ENCODE assay signal across 8 mouse cellular contexts in the genomic region with DNA sequence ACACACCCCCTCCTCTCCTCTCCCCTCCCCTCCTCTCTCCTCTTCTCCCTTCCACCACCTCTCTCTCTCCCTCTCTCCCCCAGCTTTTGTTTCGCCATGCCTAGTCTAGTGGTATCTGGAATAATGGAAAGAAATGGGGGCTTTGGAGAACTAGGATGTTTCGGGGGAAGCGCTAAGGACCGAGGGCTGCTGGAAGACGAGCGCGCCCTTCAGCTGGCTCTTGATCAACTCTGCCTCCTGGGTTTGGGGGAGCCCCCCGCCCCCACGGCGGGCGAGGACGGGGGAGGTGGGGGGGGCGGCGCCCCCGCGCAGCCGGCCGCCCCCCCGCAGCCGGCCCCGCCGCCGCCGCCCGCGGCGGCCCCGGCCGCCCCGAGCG. TPM values are rescaled to one million over a fixed set of nuclear protein-coding genes. Genes with fewer than 3 reads are reported as not detected.
A peak's percentile ranks its signal among the peaks of the same experiment; 100 is the strongest.
DNase-seq lines count a peak whose midpoint lies in the region; ATAC-seq and TF ChIP-seq lines count a peak whose summit lies in the region.

A gene (plus strand): TSS at position 97 of the 376 bp plus-strand sequence.

- H3K9ac ChIP-seq in midbrain, embryonic 13.5 days (replicated peaks) = peak within 1 kb of the TSS; percentile 100

- no peak for DNase-seq in layer of hippocampus, adult 2 months (ENCODE audit: low spot score in 2 of 2)
- DNase-seq in layer of hippocampus, postnatal 14 days (ENCODE audit: low spot score in 2 of 2) = no peak
- DNase-seq in brain, embryonic 14.5 days (ENCODE audit: low read depth) = no peak
- no peak for DNase-seq in left cerebral cortex, adult 9 months (ENCODE audit: low spot score in 2 of 2)
- no peak for DNase-seq in gastrocnemius, adult 8-10 months (ENCODE audit: low spot score in 2 of 2)

- H3K4me2 ChIP-seq in midbrain, embryonic 13.5 days (replicated peaks) = peak within 1 kb of the TSS; percentile 89

- H3K9me3 ChIP-seq in midbrain, embryonic 13.5 days = no peaks in the 10 kb centered on the region

- WGBS in midbrain, embryonic 13.5 days = 2% methylated on average over 12 of the region's 31 CpGs

- H3K27ac ChIP-seq in layer of hippocampus, adult 2 months = peak within 1 kb of the TSS; percentile 89
- peak within 1 kb of the TSS; percentile 99 for H3K27ac ChIP-seq in midbrain, embryonic 13.5 days

- H3K27me3 ChIP-seq in midbrain, embryonic 13.5 days = no peaks in the 10 kb centered on the region

- TF ChIP-seq CTCF in layer of hippocampus, adult 2 months (conservative IDR thresholded peaks at IDR 0.05) = no peak
- no peak for TF ChIP-seq CTCF in brain, embryonic 14.5 days (IDR thresholded peaks at IDR 0.05; ENCODE audit: borderline replicate concordance, extremely low read depth, insufficient read depth, insufficient read length)

- no peak for ATAC-seq in hematopoietic stem cell, adult 5-6 weeks (replicated peaks in 1 of 2; ENCODE audit: insufficient read depth in 1 of 2, low FRiP score in 2 of 2, low TSS enrichment in 1 of 2, low read depth in 1 of 2, poor library complexity in 2 of 2, severe bottlenecking in 2 of 2)
- ATAC-seq in midbrain, embryonic 13.5 days = no peak
- ATAC-seq in cerebellum, adult (ENCODE audit: insufficient number of reproducible peaks, low FRiP score, low TSS enrichment) = no peak

- peaks cover 66% of the 10 kb centered on the region for H3K4me1 ChIP-seq in midbrain, embryonic 13.5 days (replicated peaks)

- H3K4me3 ChIP-seq in layer of hippocampus, adult 2 months = peak within 1 kb of the TSS; percentile 85
- peak within 1 kb of the TSS; percentile 94 for H3K4me3 ChIP-seq in midbrain, embryonic 13.5 days (replicated peaks)

- peaks cover 17% of the 10 kb centered on the region for H3K36me3 ChIP-seq in midbrain, embryonic 13.5 days

- TF ChIP-seq POLR2A in brain, embryonic 14.5 days (IDR thresholded peaks at IDR 0.05; ENCODE audit: borderline replicate concordance, extremely low read depth, insufficient read depth, insufficient read length, poor library complexity, severe bottlenecking) = no peak

RNA-seq across cellular contexts. Expression of the gene that starts here (rescaled TPM):
- 1 to 10 TPM; 2.8 to 3.7 TPM for total RNA-seq in layer of hippocampus, adult 2 months (2021)
- total RNA-seq in layer of hippocampus, postnatal 14 days (2021) = 10 to 100 TPM in 1 of 2 experiments, 1 to 10 TPM in 1; 9.0 to 10.7 TPM
- polyA plus RNA-seq in brain, embryonic 14.5 days (2012; rRNA removed) = 93.2 and 103 TPM in 2 replicates
- total RNA-seq in hematopoietic stem cell, adult 5-6 weeks (2017) = 17.8 and 18.9 TPM in 2 replicates
- polyA plus RNA-seq in midbrain, embryonic 13.5 days (2015; fragmentation: Nextera tagmentation; extraction: Ambion mirVana) = 49.5 and 51.5 TPM in 2 replicates
- total RNA-seq in gastrocnemius, adult 8-10 months (2022) = under 1 TPM; 0.07 to 0.31 (median 0.15) TPM
